Mouse (Mus musculus): Measurements from ENCODE around the gene Mex3a. TPM values are rescaled to one million over a fixed set of nuclear protein-coding genes. Genes with fewer than 3 reads are reported as not detected.

The Mex3a gene
- polyA plus RNA-seq, 1 experiment from 2014 or later, result 12.5 TPM

- 85% methylated on average over 1 of the region's 1 CpGs for WGBS
- TF ChIP-seq CTCF (IDR thresholded peaks at IDR 0.05; ENCODE audit: low read depth), result no peak
- ATAC-seq (replicated peaks; ENCODE audit: low FRiP score, low read depth) (no peak), DNase-seq (ENCODE audit: low spot score) (no peak)
- H3K27me3 ChIP-seq (ENCODE audit: insufficient read depth, low read length), result no peaks in the 10 kb centered on the region
- H3K27ac ChIP-seq, result no peak overlapping the region
- no peak overlapping the region for H3K4me3 ChIP-seq (replicated peaks; ENCODE audit: low read depth, low read length)
- H3K9ac ChIP-seq (ENCODE audit: low read depth, low read length), result no peak overlapping the region
- peaks cover 33% of the 10 kb centered on the region for H3K36me3 ChIP-seq (ENCODE audit: insufficient read depth, low read length)
- no peaks in the 10 kb centered on the region for H3K9me3 ChIP-seq (replicated peaks; ENCODE audit: low read length)
- no peak overlapping the region for H3K4me2 ChIP-seq (ENCODE audit: low read length)
- peaks cover 23% of the 10 kb centered on the region for H3K4me1 ChIP-seq (replicated peaks; ENCODE audit: insufficient read depth, low read length)
Measured at GRCm38 (mm10) chr3:88487396-88487795, 44.8 kb upstream of the Mex3a start.

GRCm38 (mm10) chr3:88493706-88494582 is 38.3 kb upstream of the Mex3a start:
- TF ChIP-seq CTCF (IDR thresholded peaks at IDR 0.05; ENCODE audit: low read depth), result no peak
- 74% methylated on average over 11 of the region's 11 CpGs for WGBS
- Histone ChIP-seq H3K27ac (peak overlapping the region; percentile 89; the same call in 1 of the 2 replicates), H3K4me3 (replicated peaks; ENCODE audit: low read depth, low read length) (no peak overlapping the region), H3K36me3 (ENCODE audit: insufficient read depth, low read length) (no peaks in the 10 kb centered on the region), H3K27me3 (ENCODE audit: insufficient read depth, low read length) (no peaks in the 10 kb centered on the region), H3K9me3 (replicated peaks; ENCODE audit: low read length) (no peaks in the 10 kb centered on the region), H3K9ac (ENCODE audit: low read depth, low read length) (no peak overlapping the region), H3K4me1 (replicated peaks; ENCODE audit: insufficient read depth, low read length) (peaks cover 33% of the 10 kb centered on the region), H3K4me2 (ENCODE audit: low read length) (no peak overlapping the region)
- DNase-seq (ENCODE audit: low spot score) (no peak), ATAC-seq (replicated peaks; ENCODE audit: low FRiP score, low read depth) (no peak)

- Histone ChIP-seq H3K4me2 (ENCODE audit: low read length) (no peak overlapping the region), H3K9ac (ENCODE audit: low read depth, low read length) (no peak overlapping the region), H3K36me3 (ENCODE audit: insufficient read depth, low read length) (no peaks in the 10 kb centered on the region), H3K27ac (peak overlapping the region; percentile 39; the same call in 1 of the 2 replicates), H3K9me3 (replicated peaks; ENCODE audit: low read length) (no peaks in the 10 kb centered on the region), H3K4me1 (replicated peaks; ENCODE audit: insufficient read depth, low read length) (peaks cover 28% of the 10 kb centered on the region), H3K27me3 (ENCODE audit: insufficient read depth, low read length) (no peaks in the 10 kb centered on the region), H3K4me3 (replicated peaks; ENCODE audit: low read depth, low read length) (no peak overlapping the region)
- ATAC-seq (replicated peaks; ENCODE audit: low FRiP score, low read depth) (no peak), DNase-seq (ENCODE audit: low spot score) (no peak)
- 58% methylated on average over 9 of the region's 9 CpGs for WGBS
- no peak for TF ChIP-seq CTCF (IDR thresholded peaks at IDR 0.05; ENCODE audit: low read depth)
Measured at GRCm38 (mm10) chr3:88494836-88495628, 37.2 kb upstream of the Mex3a start.

- Histone ChIP-seq H3K27me3 (ENCODE audit: insufficient read depth, low read length) (no peaks in the 10 kb centered on the region), H3K36me3 (ENCODE audit: insufficient read depth, low read length) (no peaks in the 10 kb centered on the region), H3K4me1 (replicated peaks; ENCODE audit: insufficient read depth, low read length) (peaks cover 28% of the 10 kb centered on the region), H3K27ac (peak overlapping the region; percentile 15; the same call in 1 of the 2 replicates), H3K9me3 (replicated peaks; ENCODE audit: low read length) (no peaks in the 10 kb centered on the region), H3K4me2 (ENCODE audit: low read length) (no peak overlapping the region), H3K4me3 (replicated peaks; ENCODE audit: low read depth, low read length) (no peak overlapping the region), H3K9ac (ENCODE audit: low read depth, low read length) (0 out of 2 replicates have a peak overlapping the region, but pooled peaks have one; percentile 18)
- ATAC-seq (replicated peaks; ENCODE audit: low FRiP score, low read depth) (no peak), DNase-seq (ENCODE audit: low spot score) (no peak)
- WGBS, result 74% methylated on average over 10 of the region's 10 CpGs
- TF ChIP-seq CTCF (IDR thresholded peaks at IDR 0.05; ENCODE audit: low read depth), result no peak
Measured at GRCm38 (mm10) chr3:88495741-88496415, 36.3 kb upstream of the Mex3a start.

- Histone ChIP-seq H3K4me3 (replicated peaks; ENCODE audit: low read depth, low read length) (no peak overlapping the region), H3K36me3 (ENCODE audit: insufficient read depth, low read length) (no peaks in the 10 kb centered on the region), H3K9me3 (replicated peaks; ENCODE audit: low read length) (no peaks in the 10 kb centered on the region), H3K4me2 (ENCODE audit: low read length) (no peak overlapping the region), H3K9ac (ENCODE audit: low read depth, low read length) (no peak overlapping the region), H3K27ac (no peak overlapping the region), H3K4me1 (replicated peaks; ENCODE audit: insufficient read depth, low read length) (peaks cover 33% of the 10 kb centered on the region), H3K27me3 (ENCODE audit: insufficient read depth, low read length) (no peaks in the 10 kb centered on the region)
- no peak for TF ChIP-seq CTCF (IDR thresholded peaks at IDR 0.05; ENCODE audit: low read depth)
- ATAC-seq (replicated peaks; ENCODE audit: low FRiP score, low read depth) (no peak), DNase-seq (ENCODE audit: low spot score) (no peak)
- WGBS, result 82% methylated on average over 4 of the region's 4 CpGs
Measured at GRCm38 (mm10) chr3:88499580-88499979, 32.6 kb upstream of the Mex3a start.

- no peak overlapping the region for H3K27ac ChIP-seq
- H3K4me3 ChIP-seq (replicated peaks; ENCODE audit: low read depth, low read length), result no peak overlapping the region
- 0 out of 2 replicates have a peak overlapping the region, but pooled peaks have one; percentile 5 for H3K9ac ChIP-seq (ENCODE audit: low read depth, low read length)
- DNase-seq (ENCODE audit: low spot score), result no peak
- H3K4me1 ChIP-seq (replicated peaks; ENCODE audit: insufficient read depth, low read length), result peaks cover 28% of the 10 kb centered on the region
- no peak for TF ChIP-seq CTCF (IDR thresholded peaks at IDR 0.05; ENCODE audit: low read depth)
- no peaks in the 10 kb centered on the region for H3K9me3 ChIP-seq (replicated peaks; ENCODE audit: low read length)
- H3K36me3 ChIP-seq (ENCODE audit: insufficient read depth, low read length), result no peaks in the 10 kb centered on the region
- 0 out of 2 replicates have a peak overlapping the region, but pooled peaks have one; percentile 6 for H3K4me2 ChIP-seq (ENCODE audit: low read length)
- H3K27me3 ChIP-seq (ENCODE audit: insufficient read depth, low read length), result no peaks in the 10 kb centered on the region
- WGBS, result 77% methylated on average over 7 of the region's 7 CpGs
- no peak for ATAC-seq (replicated peaks; ENCODE audit: low FRiP score, low read depth)
Measured at GRCm38 (mm10) chr3:88500087-88500486, 32.1 kb upstream of the Mex3a start.

All from kidney, postnatal 0 days (tissue).